Mouse (Mus musculus) spleen, adult 2 months (tissue): ENCODE data around the gene Elmo1.

ENCODE experiments used
- CTCF ChIP-seq: fragments of 200-500 bp; IDR thresholded peaks from 2 replicates; pipeline ENCODE4 v1.5.1; 2011; ENCODE audit warnings: mild to moderate bottlenecking, inconsistent platforms; ENCODE audit not compliant: insufficient read depth, insufficient read length, insufficient replicate concordance; ENCODE audit errors: extremely low read depth
- POLR2A ChIP-seq: fragments of 200-500 bp; IDR thresholded peaks from 2 replicates; pipeline ENCODE4 v1.6.1; 2011; ENCODE audit warnings: low read depth, low read length, inconsistent platforms

DNA sequence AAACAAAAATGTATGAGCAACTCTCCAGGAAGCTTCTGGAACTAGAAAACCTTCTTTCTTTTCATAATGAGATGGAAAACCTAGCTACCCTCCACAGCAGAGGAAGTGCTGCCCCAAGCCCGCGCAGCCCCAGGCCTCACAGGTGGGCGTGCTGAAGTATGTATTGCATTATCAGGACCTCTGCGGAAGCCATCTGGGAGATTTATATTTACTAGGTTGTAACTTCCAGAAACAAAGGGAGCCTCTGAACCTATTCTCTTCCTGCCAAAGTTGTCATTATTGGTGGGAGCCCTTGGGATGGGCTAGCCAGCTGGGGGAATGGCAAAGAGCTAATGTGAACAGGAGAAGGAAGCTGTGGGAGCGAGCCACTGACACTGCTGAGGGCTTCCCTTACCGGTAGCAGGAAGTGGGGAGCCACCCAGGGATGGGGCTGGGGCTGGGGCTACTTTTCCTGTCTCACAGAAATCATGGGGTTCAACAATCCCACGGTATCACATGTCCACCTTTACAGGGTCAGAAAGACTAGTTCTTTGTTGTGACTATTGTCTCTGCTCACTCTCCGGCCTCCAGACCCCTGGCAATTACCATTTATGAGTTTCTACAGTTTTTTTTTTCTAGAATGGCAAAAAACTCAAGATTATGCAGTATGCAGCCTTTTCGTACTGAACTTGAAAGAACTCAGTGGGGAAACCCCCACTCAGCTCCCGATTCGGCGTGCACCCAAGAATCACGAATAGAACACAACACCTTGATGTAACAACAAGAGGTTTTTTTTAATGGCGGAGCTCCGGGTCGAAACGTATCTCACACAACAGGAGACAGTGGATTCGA is 44.2 kb downstream of the Elmo1 start:
- TF ChIP-seq CTCF = no peak
- TF ChIP-seq POLR2A = no peak
